Mouse (Mus musculus) heart, adult 2 months (tissue): ENCODE data around the gene Gm2163. TPM values are rescaled to one million over a fixed set of nuclear protein-coding genes. Genes with fewer than 3 reads are reported as not detected.
"Not testable (repeated sequence)": the region's sequence is repeated elsewhere in the genome, so short reads cannot be mapped to it uniquely, and the experiment has no call there.

Source experiments
- DNase-seq, 2 experiments: peaks; one replicate each; pipeline ENCODE4 v3.0.0; 2021
- H3K27ac ChIP-seq: fragments of 200-600 bp; 2 replicates; pipeline ENCODE4 v1.8.1; 2022
- H3K27me3 ChIP-seq: fragments of 200-500 bp; 2 replicates; pipeline ENCODE4 v1.6.1; 2012; ENCODE audit warnings: mild to moderate bottlenecking, low read length, inconsistent platforms, mixed read lengths; ENCODE audit not compliant: control insufficient read depth, insufficient read depth
- H3K36me3 ChIP-seq: fragments of 200-500 bp; 2 replicates; pipeline ENCODE4 v1.6.1; 2012; ENCODE audit warnings: low read length, inconsistent platforms; ENCODE audit not compliant: control insufficient read depth, insufficient read depth
- H3K4me1 ChIP-seq: fragments of 200-500 bp; 2 replicates; pipeline ENCODE4 v1.6.1; 2011; ENCODE audit warnings: low read length; ENCODE audit not compliant: control insufficient read depth, insufficient read depth
- H3K4me3 ChIP-seq: fragments of 200-600 bp; 2 replicates; pipeline ENCODE4 v1.8.1; 2022
- H3K79me2 ChIP-seq: fragments of 200-500 bp; replicated peaks from 2 replicates; pipeline ENCODE4 v1.6.1; 2012; ENCODE audit warnings: mild to moderate bottlenecking, inconsistent platforms, low read length, moderate library complexity, mixed read lengths; ENCODE audit not compliant: control insufficient read depth, insufficient read depth
- H3K9ac ChIP-seq: fragments of 200-500 bp; 2 replicates; pipeline ENCODE4 v1.6.1; 2012; ENCODE audit warnings: low read depth, mild to moderate bottlenecking, control low read depth, inconsistent platforms, low read length, mixed read lengths
- WGBS: fragments of 180-500 bp; shearing (Covaris S2); methylation state at CpG from one replicate; pipeline ENCODE4 v1.1.7; 2018; 5-methylcytosine and 5-hydroxymethylcytosine counted together
- intact Hi-C: fragments of 180-260 bp; cut with DNase I; formaldehyde crosslinking; loops from one replicate; pipeline ENCODE4 v1.15.1; 2025
- long read RNA-seq: library from polyadenylated mRNA; stranded (forward); transcript quantifications from one replicate; pipeline ENCODE4 v2.0.0, GENCODE M21; 2021
- polyA plus RNA-seq: library from polyadenylated mRNA; depleted of rRNA; stranded (reverse); fragments of >200 nt; gene quantifications from 2 replicates; pipeline ENCODE4 v1.2.3, GENCODE M21; 2012; rRNA removed
- total RNA-seq, 2 experiments: library from RNA; stranded (reverse); gene quantifications; 2 replicates each; pipeline ENCODE4 v1.2.3; 2021

Gm2163 gene
- total RNA-seq = not detected
- polyA plus RNA-seq = 0.04 TPM in 1 of 2 replicates, not detected in the other
- long read RNA-seq = 0 reads

- H3K4me3 ChIP-seq, H3K27me3 ChIP-seq, H3K27ac ChIP-seq, H3K9ac ChIP-seq, DNase-seq, intact Hi-C loops, H3K79me2 ChIP-seq, H3K4me1 ChIP-seq, H3K36me3 ChIP-seq: not testable (repeated sequence)
- WGBS = no CpG with 5 or more reads among the region's 5 CpGs
Observed at GRCm38 (mm10) chr4:42466452-42466851, at the start of gene Gm2163. Gene Gm2163 (plus strand): TSS chr4:42466752.

- intact Hi-C loops, DNase-seq, H3K27me3 ChIP-seq, H3K9ac ChIP-seq, H3K27ac ChIP-seq, H3K4me1 ChIP-seq, H3K36me3 ChIP-seq, H3K4me3 ChIP-seq, H3K79me2 ChIP-seq: not testable (repeated sequence)
- WGBS = no CpG with 5 or more reads among the region's 18 CpGs
Observed at GRCm38 (mm10) chr4:42439078-42439477, 27.5 kb upstream of the Gm2163 start, which contains the start of gene Gm21586. Gene Gm21586 (plus strand): TSS chr4:42439378.

GRCm38 (mm10) chr4:42528075-42528474 is 61.5 kb downstream of the Gm2163 start, which contains the start of gene Fam205a2:
Gene Fam205a2 (minus strand): TSS chr4:42528175.
- H3K27me3 ChIP-seq, H3K79me2 ChIP-seq, DNase-seq, H3K36me3 ChIP-seq, H3K27ac ChIP-seq, H3K9ac ChIP-seq, intact Hi-C loops, H3K4me3 ChIP-seq, H3K4me1 ChIP-seq: not testable (repeated sequence)
- no CpG with 5 or more reads among the region's 1 CpGs for WGBS

GRCm38 (mm10) chr4:42611895-42612294 is 145.3 kb downstream of the Gm2163 start, which contains the start of gene Gm10591:
Gene Gm10591 (plus strand): TSS chr4:42612195.
- H3K27me3 ChIP-seq, H3K36me3 ChIP-seq, H3K27ac ChIP-seq, intact Hi-C loops, H3K9ac ChIP-seq, H3K79me2 ChIP-seq, H3K4me3 ChIP-seq, H3K4me1 ChIP-seq, DNase-seq: not testable (repeated sequence)
- WGBS = no CpG with 5 or more reads among the region's 5 CpGs

- H3K36me3 ChIP-seq, intact Hi-C loops, H3K79me2 ChIP-seq, DNase-seq, H3K27me3 ChIP-seq, H3K9ac ChIP-seq, H3K27ac ChIP-seq, H3K4me1 ChIP-seq, H3K4me3 ChIP-seq: not testable (repeated sequence)
- no CpG with 5 or more reads among the region's 8 CpGs for WGBS
Observed at GRCm38 (mm10) chr4:42629419-42629818, 162.9 kb downstream of the Gm2163 start, which contains the start of gene Gm2564. Gene Gm2564 (plus strand): TSS chr4:42629719.

Other genes with a start within 250 kb of the Gm2163 start
- under 1 TPM; 0.23 to 0.26 TPM for gene Gm10600, start 226.1 kb upstream of the Gm2163 start, total RNA-seq
- gene Gm10600, start 226.1 kb upstream of the Gm2163 start, polyA plus RNA-seq = not detected in 2 replicates
- not detected for gene Ccl21b, start 211.0 kb upstream of the Gm2163 start, total RNA-seq
- 1.5 TPM in 1 of 2 replicates, not detected in the other for gene Ccl21b, start 211.0 kb upstream of the Gm2163 start, polyA plus RNA-seq
- gene Gm21953, start 172.5 kb upstream of the Gm2163 start, total RNA-seq = not detected
- gene Gm21953, start 172.5 kb upstream of the Gm2163 start, polyA plus RNA-seq = not detected in 2 replicates
- not detected for gene Fam205a3, start 148.4 kb upstream of the Gm2163 start, total RNA-seq
- 0.04 and 0.06 TPM in 2 replicates for gene Fam205a3, start 148.4 kb upstream of the Gm2163 start, polyA plus RNA-seq
- not detected for gene Gm21586, start 27.4 kb upstream of the Gm2163 start, total RNA-seq
- gene Gm21586, start 27.4 kb upstream of the Gm2163 start, polyA plus RNA-seq = not detected in 2 replicates
- gene Fam205a2, start 61.4 kb downstream of the Gm2163 start, total RNA-seq = not detected
- 0.04 and 0.06 TPM in 2 replicates for gene Fam205a2, start 61.4 kb downstream of the Gm2163 start, polyA plus RNA-seq
- not detected for gene Gm10591, start 145.4 kb downstream of the Gm2163 start, total RNA-seq
- 1.5 TPM in 1 of 2 replicates, not detected in the other for gene Gm10591, start 145.4 kb downstream of the Gm2163 start, polyA plus RNA-seq
- 1 to 10 TPM; 2.7 to 4.8 TPM for gene Gm2564, start 163.0 kb downstream of the Gm2163 start, total RNA-seq
- 2.1 and 6.3 TPM in 2 replicates for gene Gm2564, start 163.0 kb downstream of the Gm2163 start, polyA plus RNA-seq
- not detected for gene Ccl27b, start 188.5 kb downstream of the Gm2163 start, total RNA-seq
- not detected in 2 replicates for gene Ccl27b, start 188.5 kb downstream of the Gm2163 start, polyA plus RNA-seq
- gene Il11ra2, start 195.1 kb downstream of the Gm2163 start, total RNA-seq = under 1 TPM in 1 of 2 experiments, not detected in 1; 0.29 TPM
- gene Il11ra2, start 195.1 kb downstream of the Gm2163 start, polyA plus RNA-seq = 0.70 TPM in 1 of 2 replicates, not detected in the other